8 mouse cellular contexts compared by ENCODE assay signal in the genomic region with DNA sequence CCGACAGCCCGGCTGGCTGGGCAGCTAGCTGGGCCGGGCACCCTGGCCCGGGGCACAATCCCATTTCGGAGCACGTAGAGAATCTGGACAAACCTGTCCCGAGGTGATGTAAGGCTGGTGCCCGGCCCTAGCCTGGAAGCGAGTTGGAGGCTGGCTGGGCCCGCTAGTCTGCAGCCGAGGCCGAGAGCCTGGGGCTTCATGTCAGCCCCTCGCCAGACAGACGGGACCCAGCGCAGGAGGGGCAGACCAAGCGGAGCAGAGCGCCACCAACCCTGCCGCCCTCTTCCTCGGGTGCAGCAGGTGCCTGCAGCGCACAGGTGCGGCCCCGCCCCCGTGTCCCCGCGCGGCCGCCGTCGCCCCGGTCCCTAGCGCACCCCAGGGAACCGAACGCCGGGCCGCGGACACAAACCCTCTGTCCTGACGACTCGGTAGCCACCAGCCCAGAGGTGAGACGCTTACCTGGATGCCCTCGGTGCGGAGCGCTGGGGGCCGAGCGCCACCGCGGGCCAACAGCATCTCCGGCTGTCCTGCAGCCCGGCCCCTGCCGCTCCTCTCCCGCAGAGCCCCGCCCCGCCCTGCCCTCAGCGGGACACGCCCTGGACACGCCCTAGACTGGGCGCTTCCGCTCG.
DNase-seq lines count a peak whose midpoint lies in the region; ATAC-seq and TF ChIP-seq lines count a peak whose summit lies in the region.

No protein-coding gene starts in this region.

- H3K9ac ChIP-seq in heart, adult 2 months (ENCODE audit: low read depth, low read length) = peak overlapping the region; percentile 90
- peak overlapping the region; percentile 56 for H3K9ac ChIP-seq in ES-Bruce4 (ENCODE audit: low read depth, poor library complexity, severe bottlenecking)
- H3K9ac ChIP-seq in limb, embryonic 13.5 days = peak overlapping the region; percentile 79
- peak overlapping the region; percentile 83 for H3K9ac ChIP-seq in neural tube, embryonic 12.5 days

- peaks cover 2% of the 10 kb centered on the region for H3K79me2 ChIP-seq in heart, adult 2 months (replicated peaks; ENCODE audit: control insufficient read depth, insufficient read depth, low read length)

- ATAC-seq in limb, embryonic 13.5 days (ENCODE audit: low FRiP score, low read depth) = peak; percentile 54
- ATAC-seq in neural tube, embryonic 12.5 days (ENCODE audit: low FRiP score, low read depth) = no peak; the same call in 1 of the 2 replicates

- H3K27ac ChIP-seq in heart, adult 2 months = peak overlapping the region; percentile 73
- no peak overlapping the region for H3K27ac ChIP-seq in ES-Bruce4 (ENCODE audit: insufficient read depth, low read length)
- peak overlapping the region; percentile 87 for H3K27ac ChIP-seq in forebrain, embryonic 10.5 days
- H3K27ac ChIP-seq in limb, embryonic 13.5 days = peak overlapping the region; percentile 22; the same call in 1 of the 2 replicates
- H3K27ac ChIP-seq in neural tube, embryonic 12.5 days = 0 out of 2 replicates have a peak overlapping the region, but pooled peaks have one; percentile 50

- DNase-seq in heart, adult 2 months = no peak
- no peak for DNase-seq in heart, postnatal 4 days
- no peak for DNase-seq in forebrain, embryonic 10.5 days (ENCODE audit: extremely low spot score, low spot score)
- no peak for DNase-seq in adrenal gland, postnatal 4 days (ENCODE audit: low spot score in 2 of 2)
- DNase-seq in testis, postnatal 10 days (ENCODE audit: low spot score) = no peak

- H3K36me3 ChIP-seq in heart, adult 2 months (ENCODE audit: control insufficient read depth, insufficient read depth, low read length) = no peaks in the 10 kb centered on the region
- H3K36me3 ChIP-seq in ES-Bruce4 (ENCODE audit: control insufficient read depth, insufficient read depth, low read length, poor library complexity, severe bottlenecking) = peaks cover 11% of the 10 kb centered on the region
- H3K36me3 ChIP-seq in forebrain, embryonic 10.5 days (replicated peaks) = peaks cover 21% of the 10 kb centered on the region
- H3K36me3 ChIP-seq in limb, embryonic 13.5 days = peaks cover 20% of the 10 kb centered on the region
- H3K36me3 ChIP-seq in neural tube, embryonic 12.5 days = peaks cover 11% of the 10 kb centered on the region

- H3K9me3 ChIP-seq in ES-Bruce4 (replicated peaks; ENCODE audit: control insufficient read depth, insufficient read depth, low read length, poor library complexity, severe bottlenecking) = no peaks in the 10 kb centered on the region
- H3K9me3 ChIP-seq in forebrain, embryonic 10.5 days = no peaks in the 10 kb centered on the region
- H3K9me3 ChIP-seq in limb, embryonic 13.5 days = no peaks in the 10 kb centered on the region
- no peaks in the 10 kb centered on the region for H3K9me3 ChIP-seq in neural tube, embryonic 12.5 days

- no peaks in the 10 kb centered on the region; the same call in 1 of the 2 replicates for H3K4me1 ChIP-seq in heart, adult 2 months (ENCODE audit: control insufficient read depth, insufficient read depth, low read length)
- H3K4me1 ChIP-seq in ES-Bruce4 (ENCODE audit: control insufficient read depth, insufficient read depth, low read length) = no peaks in the 10 kb centered on the region
- H3K4me1 ChIP-seq in forebrain, embryonic 10.5 days = peaks cover 41% of the 10 kb centered on the region
- peaks cover 11% of the 10 kb centered on the region for H3K4me1 ChIP-seq in limb, embryonic 13.5 days
- peaks cover 20% of the 10 kb centered on the region for H3K4me1 ChIP-seq in neural tube, embryonic 12.5 days

- peak overlapping the region; percentile 83 for H3K4me3 ChIP-seq in heart, adult 2 months
- H3K4me3 ChIP-seq in ES-Bruce4 (ENCODE audit: low read depth, low read length) = peak overlapping the region; percentile 71
- peak overlapping the region; percentile 94 for H3K4me3 ChIP-seq in forebrain, embryonic 10.5 days
- H3K4me3 ChIP-seq in limb, embryonic 13.5 days = peak overlapping the region; percentile 94
- peak overlapping the region; percentile 85 for H3K4me3 ChIP-seq in neural tube, embryonic 12.5 days

- H3K27me3 ChIP-seq in heart, adult 2 months (ENCODE audit: control insufficient read depth, insufficient read depth, low read length) = no peaks in the 10 kb centered on the region
- H3K27me3 ChIP-seq in ES-Bruce4 (ENCODE audit: control insufficient read depth, insufficient read depth, low read length, poor library complexity, severe bottlenecking) = no peaks in the 10 kb centered on the region
- H3K27me3 ChIP-seq in forebrain, embryonic 10.5 days (ENCODE audit: poor library complexity, severe bottlenecking) = no peaks in the 10 kb centered on the region
- H3K27me3 ChIP-seq in limb, embryonic 13.5 days = no peaks in the 10 kb centered on the region
- no peaks in the 10 kb centered on the region for H3K27me3 ChIP-seq in neural tube, embryonic 12.5 days (replicated peaks)

- H3K4me2 ChIP-seq in limb, embryonic 13.5 days (replicated peaks) = peak overlapping the region; percentile 92
- H3K4me2 ChIP-seq in neural tube, embryonic 12.5 days (replicated peaks) = peak overlapping the region; percentile 91

- intact Hi-C loops in heart, adult 2 months (cut with DNase I) = loop anchor here (1.0 kb wide), 1 partner anchor 63 kb away; a partner anchor contains a TSS

- no peak; the same call in 1 of the 2 replicates for TF ChIP-seq POLR2A in heart, adult 2 months (IDR thresholded peaks at IDR 0.05; ENCODE audit: insufficient read depth, low read depth, low read length)
- peak; percentile 66 for TF ChIP-seq POLR2A in ES-Bruce4 (IDR thresholded peaks at IDR 0.05; ENCODE audit: insufficient read depth, low read length)

- no peak for TF ChIP-seq CTCF in heart, adult 2 months (IDR thresholded peaks at IDR 0.05)
- TF ChIP-seq CTCF in ES-Bruce4 (IDR thresholded peaks at IDR 0.05; ENCODE audit: low read depth, low read length) = no peak

- WGBS in heart, adult 2 months = under 1% methylated on average over 57 of the region's 58 CpGs
- WGBS in forebrain, embryonic 10.5 days = under 1% methylated on average over 55 of the region's 58 CpGs
- under 1% methylated on average over 54 of the region's 58 CpGs for WGBS in limb, embryonic 13.5 days
- WGBS in neural tube, embryonic 12.5 days = 1% methylated on average over 57 of the region's 58 CpGs

- TF ChIP-seq EP300 in heart, adult 2 months (IDR thresholded peaks at IDR 0.05; ENCODE audit: insufficient read depth, low read depth, low read length) = no peak
- TF ChIP-seq EP300 in ES-Bruce4 (IDR thresholded peaks at IDR 0.05; ENCODE audit: insufficient read depth, low read depth, low read length) = no peak
